Mouse (Mus musculus) lung, embryonic 15.5 days (tissue): Measurements from ENCODE around the gene Mrnip. TPM values are rescaled to one million over a fixed set of nuclear protein-coding genes. Genes with fewer than 3 reads are reported as not detected.

Experiments
- ATAC-seq: fragments of 200-750 bp; cut with Nextera tagmentation; 2 replicates; pipeline ENCODE4 v1.8.0; 2017; ENCODE audit warnings: moderate number of reproducible peaks, borderline replicate concordance; ENCODE audit not compliant: low FRiP score, low TSS enrichment; ENCODE audit errors: extremely low read depth
- H3K27ac ChIP-seq: fragments of 300-500 bp; sonication (generic); 2 replicates; pipeline ENCODE4 v1.5.1; 2015; ENCODE audit warnings: moderate library complexity, mild to moderate bottlenecking, inconsistent platforms
- H3K27me3 ChIP-seq: fragments of 300-500 bp; sonication (generic); 2 replicates; pipeline ENCODE4 v1.6.1; 2015; ENCODE audit warnings: inconsistent platforms
- H3K36me3 ChIP-seq: fragments of 300-500 bp; sonication (generic); 2 replicates; pipeline ENCODE4 v1.6.1; 2015; ENCODE audit warnings: inconsistent platforms
- H3K4me1 ChIP-seq: fragments of 300-500 bp; sonication (generic); 2 replicates; pipeline ENCODE4 v1.6.1; 2015; ENCODE audit warnings: inconsistent platforms
- H3K4me2 ChIP-seq: fragments of 300-500 bp; sonication (generic); 2 replicates; pipeline ENCODE4 v1.6.1; 2015; ENCODE audit warnings: inconsistent platforms, mild to moderate bottlenecking, moderate library complexity
- H3K4me3 ChIP-seq: fragments of 300-500 bp; sonication (generic); 2 replicates; pipeline ENCODE4 v1.5.1; 2015; ENCODE audit warnings: mild to moderate bottlenecking, inconsistent platforms
- H3K9ac ChIP-seq: fragments of 300-500 bp; sonication (generic); 2 replicates; pipeline ENCODE4 v1.6.1; 2015; ENCODE audit warnings: inconsistent platforms
- H3K9me3 ChIP-seq: fragments of 300-500 bp; sonication (generic); 2 replicates; pipeline ENCODE4 v1.6.1; 2016; ENCODE audit warnings: inconsistent platforms
- WGBS: fragments of 180-500 bp; shearing (Covaris S2); methylation state at CpG from one replicate; pipeline ENCODE4 v1.1.7; 2015; 5-methylcytosine and 5-hydroxymethylcytosine counted together
- polyA plus RNA-seq: library from polyadenylated mRNA; unstranded; fragments of >200 nt; fragmentation: Nextera tagmentation; extraction: Ambion mirVana; gene quantifications from 2 replicates; pipeline ENCODE4 v1.2.1, GENCODE M21; 2015

Mrnip gene
- polyA plus RNA-seq, 1 experiment from 2014 or later, result 19.5 TPM

DNA sequence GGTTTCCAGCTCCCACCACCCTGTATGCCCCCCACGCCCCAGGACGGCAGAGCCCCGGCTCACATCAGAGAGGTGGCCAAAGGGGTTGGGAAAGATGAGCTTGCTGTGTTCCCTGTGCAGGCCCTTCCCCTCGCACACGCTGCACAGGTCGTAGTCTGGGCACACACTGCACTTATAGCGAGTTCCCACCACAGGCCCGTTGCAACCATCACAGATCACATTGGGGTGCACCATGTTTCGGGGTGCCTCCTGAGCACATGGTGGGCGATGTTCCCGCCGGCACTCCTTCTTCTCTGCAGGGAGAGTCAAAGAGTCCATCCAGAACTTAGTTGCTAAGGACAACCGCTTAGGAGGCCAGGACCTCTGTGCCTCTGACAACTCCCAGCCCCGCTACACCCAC lies 33.1 kb downstream of the Mrnip start:
- Histone ChIP-seq H3K4me2 (no peak overlapping the region), H3K9me3 (no peaks in the 10 kb centered on the region), H3K4me1 (peaks cover 17% of the 10 kb centered on the region), H3K4me3 (no peak overlapping the region), H3K27me3 (no peaks in the 10 kb centered on the region), H3K36me3 (peaks cover 56% of the 10 kb centered on the region), H3K9ac (no peak overlapping the region), H3K27ac (no peak overlapping the region)
- 96% methylated on average over 14 of the region's 14 CpGs for WGBS
- ATAC-seq, result no peak

DNA sequence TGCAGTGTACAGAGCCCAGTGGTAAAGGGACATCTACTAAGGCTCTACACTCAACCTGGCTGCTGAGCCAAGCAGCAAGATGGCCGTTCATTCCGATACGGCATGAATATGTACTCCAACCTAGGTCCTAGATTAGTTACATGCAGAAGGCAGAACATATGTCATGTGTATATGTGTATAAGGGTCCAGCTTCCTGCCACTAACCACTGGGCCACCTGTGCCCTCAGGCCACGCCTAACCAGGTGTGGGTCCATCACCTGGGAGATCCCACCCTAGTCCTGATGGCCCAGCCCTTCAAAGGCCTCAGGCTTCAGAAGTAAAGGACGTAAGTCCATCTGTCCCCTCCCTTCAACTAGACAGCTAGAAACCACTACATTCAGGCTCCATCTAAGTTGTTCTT lies 33.8 kb downstream of the Mrnip start:
- no peak for ATAC-seq
- Histone ChIP-seq H3K9me3 (no peaks in the 10 kb centered on the region), H3K36me3 (peaks cover 49% of the 10 kb centered on the region), H3K27me3 (no peaks in the 10 kb centered on the region), H3K4me3 (no peak overlapping the region), H3K9ac (no peak overlapping the region), H3K4me1 (peaks cover 19% of the 10 kb centered on the region), H3K27ac (no peak overlapping the region), H3K4me2 (no peak overlapping the region)
- 87% methylated on average over 5 of the region's 5 CpGs for WGBS

DNA sequence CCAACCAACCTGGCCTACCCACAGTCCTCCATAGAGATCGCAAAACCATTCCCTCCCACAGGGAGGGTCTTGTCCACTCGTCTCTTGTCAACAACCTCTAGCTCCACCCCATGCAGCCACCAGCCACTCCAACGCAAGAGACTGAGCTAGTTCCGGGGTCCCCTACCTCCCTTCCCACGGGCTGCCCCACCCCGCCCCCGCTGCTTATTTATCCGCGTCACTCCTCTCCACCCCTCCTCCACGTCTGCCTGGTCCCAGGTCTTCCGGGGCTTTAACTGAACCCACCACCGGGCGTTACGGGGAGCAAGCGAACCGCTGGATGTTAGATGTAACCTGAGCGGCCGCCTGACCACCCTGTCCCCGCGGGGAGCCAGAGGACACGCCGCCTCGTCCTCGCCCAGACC lies 35.9 kb downstream of the Mrnip start:
- Histone ChIP-seq H3K4me1 (peaks cover 22% of the 10 kb centered on the region), H3K27me3 (no peaks in the 10 kb centered on the region), H3K9me3 (no peaks in the 10 kb centered on the region), H3K36me3 (peaks cover 30% of the 10 kb centered on the region), H3K9ac (peak overlapping the region; percentile 93), H3K4me3 (peak overlapping the region; percentile 95), H3K27ac (peak overlapping the region; percentile 97), H3K4me2 (peak overlapping the region; percentile 66)
- WGBS, result under 1% methylated on average over 24 of the region's 24 CpGs
- ATAC-seq, result peak; percentile 94

DNA sequence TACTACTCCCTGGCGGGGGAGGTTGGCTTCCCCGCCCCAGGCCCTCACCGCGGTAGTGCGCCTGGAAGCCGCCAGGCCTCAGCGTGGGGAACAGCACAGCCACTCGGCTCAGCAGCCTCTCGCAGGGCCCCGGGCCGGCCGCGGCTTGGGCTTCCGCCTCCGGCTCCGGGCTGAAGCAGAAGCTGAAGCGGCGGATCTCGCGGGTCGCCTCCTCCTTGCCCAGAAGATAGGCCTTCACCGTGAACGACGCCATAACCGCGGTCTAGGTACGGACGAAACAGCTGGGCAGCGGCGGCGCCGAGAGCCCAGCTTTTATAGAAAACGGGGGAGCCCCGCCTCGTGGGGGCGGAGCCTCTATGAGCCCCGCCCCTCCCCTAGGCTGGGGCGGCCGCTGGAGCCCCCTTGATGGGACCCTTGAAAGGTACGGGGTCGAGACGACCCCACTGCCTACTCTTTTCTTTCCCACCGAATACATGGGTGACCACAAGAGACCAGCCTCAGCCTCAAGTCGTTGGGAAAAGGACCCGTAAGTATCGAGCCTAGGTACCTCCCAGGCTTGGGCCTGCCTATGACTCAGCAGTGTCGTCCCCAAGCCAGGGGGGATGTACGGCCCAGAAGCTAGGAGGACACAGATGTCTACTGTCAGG lies 36.4 kb downstream of the Mrnip start, which contains the start of the genes Sqstm1 and Mgat4b:
Gene Sqstm1, minus strand, starts transcription at position 323 of the 647 bp plus-strand sequence.
Gene Mgat4b, plus strand, starts transcription at position 386 of the 647 bp plus-strand sequence.
- peaks cover 25% of the 10 kb centered on the region for H3K36me3 ChIP-seq
- peak within 1 kb of the TSS; percentile 95 for H3K4me3 ChIP-seq
- peak within 1 kb of the TSS; percentile 93 for H3K9ac ChIP-seq
- ATAC-seq, result peak; percentile 68
- H3K4me1 ChIP-seq, result peaks cover 24% of the 10 kb centered on the region
- H3K9me3 ChIP-seq, result no peaks in the 10 kb centered on the region
- under 1% methylated on average over 48 of the region's 48 CpGs for whole genome bisulfite sequencing
- peak within 1 kb of the TSS; percentile 97 for H3K27ac ChIP-seq
- no peaks in the 10 kb centered on the region for H3K27me3 ChIP-seq
- peak within 1 kb of the TSS; percentile 66 for H3K4me2 ChIP-seq

DNA sequence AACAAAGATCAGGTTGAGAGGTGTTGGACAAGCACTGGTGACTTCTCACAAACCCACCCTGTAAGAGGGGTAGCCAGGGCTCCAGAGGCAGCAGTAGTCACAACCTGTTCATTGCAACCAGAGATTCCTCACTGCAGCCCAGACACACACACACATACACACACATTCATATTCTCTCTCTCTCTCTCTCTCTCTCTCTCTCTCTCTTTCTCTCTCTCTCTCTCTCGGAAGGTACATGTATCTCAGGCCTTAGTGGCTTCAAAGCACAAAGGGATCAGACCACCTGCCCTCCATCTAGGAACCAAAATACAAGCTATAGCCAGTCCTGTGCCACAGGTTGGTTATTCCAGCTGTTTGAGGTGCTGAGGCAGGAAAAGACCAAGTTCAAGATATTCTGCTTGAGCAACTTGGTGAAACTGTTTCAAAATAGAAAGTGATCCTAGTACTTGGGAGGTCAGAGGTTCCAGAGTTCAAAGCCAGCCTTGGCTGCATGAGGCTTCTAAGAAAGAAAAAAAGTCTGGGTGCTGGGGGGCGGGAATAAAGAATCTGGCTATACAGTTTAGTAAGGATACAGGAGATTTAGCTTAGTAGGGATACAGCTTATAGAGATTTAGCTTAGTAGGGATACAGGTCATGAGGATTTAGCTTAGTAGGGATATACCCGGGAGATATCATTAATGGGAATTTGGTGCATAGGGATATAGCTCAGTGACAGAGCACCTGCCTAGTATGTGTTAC lies 37.2 kb downstream of the Mrnip start:
- no peak overlapping the region; the same call in 1 of the 2 replicates for H3K27ac ChIP-seq
- H3K9ac ChIP-seq, result peak overlapping the region; percentile 93
- H3K4me1 ChIP-seq, result peaks cover 33% of the 10 kb centered on the region
- H3K36me3 ChIP-seq, result peaks cover 16% of the 10 kb centered on the region
- ATAC-seq, result no peak
- no peaks in the 10 kb centered on the region for H3K9me3 ChIP-seq
- H3K4me3 ChIP-seq, result peak overlapping the region; percentile 95
- H3K4me2 ChIP-seq, result peak overlapping the region; percentile 66
- 92% methylated on average over 3 of the region's 3 CpGs for WGBS
- no peaks in the 10 kb centered on the region for H3K27me3 ChIP-seq

DNA sequence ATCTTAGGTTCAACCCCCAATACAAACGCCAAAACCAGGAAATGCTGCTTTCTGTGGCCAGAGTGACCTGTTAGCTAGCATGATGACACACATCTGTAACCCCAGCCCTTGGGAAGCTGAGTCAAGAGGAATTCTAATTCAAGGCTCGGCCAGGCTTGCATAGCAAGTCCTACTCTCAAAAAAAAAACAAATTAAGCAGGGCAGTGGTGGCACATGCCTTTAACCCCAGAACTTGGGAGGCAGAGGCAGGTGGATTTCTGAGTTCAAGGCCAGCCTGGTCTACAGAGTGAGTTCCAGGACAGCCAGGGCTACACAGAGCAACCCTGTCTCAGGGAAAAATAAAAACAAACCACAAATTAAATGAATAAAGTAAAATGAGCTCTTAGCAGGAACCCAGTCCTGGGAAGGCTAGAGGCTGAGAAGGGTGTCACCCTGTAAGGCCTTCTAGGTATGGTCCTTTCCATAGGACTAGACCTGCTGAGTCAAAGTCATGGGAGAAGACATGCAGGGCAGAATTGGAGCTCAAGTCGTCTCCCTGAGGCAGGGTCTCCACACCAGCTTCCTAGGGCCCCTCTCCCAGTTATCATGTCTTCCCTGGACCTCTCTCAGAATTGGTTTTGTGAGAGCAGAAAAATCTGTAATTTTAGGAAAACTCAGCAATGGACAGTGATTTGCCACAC lies 38.0 kb downstream of the Mrnip start:
- Histone ChIP-seq H3K9me3 (no peaks in the 10 kb centered on the region), H3K4me3 (no peak overlapping the region), H3K27me3 (no peaks in the 10 kb centered on the region), H3K4me2 (no peak overlapping the region), H3K9ac (no peak overlapping the region), H3K4me1 (peaks cover 37% of the 10 kb centered on the region), H3K27ac (no peak overlapping the region), H3K36me3 (peaks cover 9% of the 10 kb centered on the region)
- ATAC-seq, result no peak
- 64% methylated on average over 3 of the region's 3 CpGs for WGBS

DNA sequence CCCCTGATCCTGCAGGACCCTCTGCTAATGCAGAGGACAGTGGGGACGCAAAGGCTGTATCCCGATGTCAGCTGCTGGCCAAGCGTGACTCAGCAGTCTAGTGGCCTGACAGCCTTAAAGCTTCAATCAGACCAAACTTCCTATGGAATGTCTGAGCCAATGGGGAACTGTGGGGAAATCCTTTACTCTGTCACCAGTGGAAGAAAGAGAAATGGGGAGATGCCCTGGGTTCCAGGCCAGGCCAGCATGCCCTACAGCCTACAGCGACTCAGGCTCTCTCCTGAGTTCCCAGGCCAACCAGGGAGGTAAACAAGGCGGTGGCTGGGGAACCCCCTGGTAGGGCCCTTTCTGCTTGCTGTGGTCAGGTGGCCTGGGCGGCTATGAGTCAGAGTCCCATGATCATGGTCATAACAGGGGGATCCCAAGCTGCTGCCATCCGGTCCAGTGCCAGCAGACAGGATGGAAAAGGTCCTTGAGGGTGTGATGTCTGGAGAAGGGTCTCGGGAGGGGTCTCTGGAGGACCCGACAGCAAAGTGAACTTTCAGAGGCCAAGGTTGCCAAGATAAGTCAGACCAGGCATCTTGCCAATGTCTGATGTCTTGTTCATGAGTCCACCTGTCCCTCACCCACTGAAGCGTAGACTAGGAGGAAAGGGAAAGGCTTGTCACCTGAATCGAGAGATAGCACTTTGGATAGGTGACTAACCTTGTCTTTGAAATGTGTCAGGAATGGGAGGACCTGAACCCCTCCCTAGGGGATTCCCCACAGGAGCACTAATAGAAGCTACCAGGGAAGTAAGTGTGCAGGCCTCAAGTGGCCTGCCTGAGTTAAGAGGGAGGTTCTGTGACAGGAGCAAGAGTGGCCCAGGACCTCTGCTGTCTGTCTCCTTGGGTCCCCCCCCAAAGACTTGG lies 38.9 kb downstream of the Mrnip start:
- Histone ChIP-seq H3K4me3 (no peak overlapping the region), H3K4me2 (no peak overlapping the region), H3K27ac (no peak overlapping the region), H3K9me3 (no peaks in the 10 kb centered on the region), H3K36me3 (0 out of 2 replicates have a peak, but pooled peaks cover under 1% of the 10 kb centered on the region), H3K4me1 (peaks cover 40% of the 10 kb centered on the region), H3K27me3 (no peaks in the 10 kb centered on the region), H3K9ac (no peak overlapping the region)
- WGBS, result 40% methylated on average over 11 of the region's 11 CpGs
- no peak for ATAC-seq

DNA sequence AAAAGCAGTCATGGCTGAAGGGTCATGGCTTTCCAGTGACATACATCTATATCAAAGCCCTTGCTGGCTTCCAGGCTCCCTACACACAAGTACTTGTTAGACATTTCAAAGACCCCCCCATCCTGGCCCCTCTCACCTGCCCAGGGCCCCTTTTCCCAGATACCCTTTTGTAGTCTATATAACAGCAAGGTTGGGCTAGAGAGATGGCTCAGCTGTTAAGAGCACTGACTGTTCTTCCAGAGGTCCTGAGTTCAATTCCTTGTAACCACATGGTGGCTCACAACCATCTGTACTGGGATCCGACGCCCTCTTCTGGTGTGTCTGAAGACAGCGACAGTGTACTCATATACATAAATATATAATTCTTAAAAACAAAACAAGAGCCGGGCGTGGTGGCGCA lies 40.4 kb downstream of the Mrnip start:
- Histone ChIP-seq H3K4me2 (no peak overlapping the region), H3K4me1 (peaks cover 32% of the 10 kb centered on the region), H3K27me3 (no peaks in the 10 kb centered on the region), H3K4me3 (no peak overlapping the region), H3K9ac (no peak overlapping the region), H3K9me3 (no peaks in the 10 kb centered on the region), H3K27ac (no peak overlapping the region), H3K36me3 (no peaks in the 10 kb centered on the region)
- no peak for ATAC-seq
- 86% methylated on average over 6 of the region's 6 CpGs for WGBS

DNA sequence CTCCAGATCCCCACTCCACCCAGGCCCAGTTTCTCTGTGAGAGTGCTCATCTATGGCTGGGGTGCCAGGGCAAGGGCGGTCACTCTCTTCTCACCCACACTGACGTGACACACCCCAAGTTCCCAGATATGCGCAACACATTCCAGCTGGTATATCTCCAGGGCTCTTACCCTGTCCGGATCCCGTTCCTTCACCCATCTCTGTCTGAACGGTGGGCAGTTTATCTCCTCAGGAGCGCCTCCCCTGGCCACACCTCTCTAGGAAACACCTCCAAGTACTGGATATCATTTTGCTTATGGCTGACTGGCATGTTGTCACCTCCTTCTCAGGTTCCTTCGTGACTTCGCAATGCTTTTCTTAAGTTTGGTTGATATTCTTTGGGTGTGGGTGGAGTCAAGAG lies 41.4 kb downstream of the Mrnip start:
- Histone ChIP-seq H3K27ac (no peak overlapping the region), H3K9ac (no peak overlapping the region), H3K9me3 (no peaks in the 10 kb centered on the region), H3K36me3 (no peaks in the 10 kb centered on the region), H3K4me2 (peak overlapping the region; percentile 16; the same call in 1 of the 2 replicates), H3K4me3 (no peak overlapping the region), H3K4me1 (peaks cover 29% of the 10 kb centered on the region), H3K27me3 (no peaks in the 10 kb centered on the region)
- WGBS, result 28% methylated on average over 9 of the region's 9 CpGs
- ATAC-seq, result no peak

DNA sequence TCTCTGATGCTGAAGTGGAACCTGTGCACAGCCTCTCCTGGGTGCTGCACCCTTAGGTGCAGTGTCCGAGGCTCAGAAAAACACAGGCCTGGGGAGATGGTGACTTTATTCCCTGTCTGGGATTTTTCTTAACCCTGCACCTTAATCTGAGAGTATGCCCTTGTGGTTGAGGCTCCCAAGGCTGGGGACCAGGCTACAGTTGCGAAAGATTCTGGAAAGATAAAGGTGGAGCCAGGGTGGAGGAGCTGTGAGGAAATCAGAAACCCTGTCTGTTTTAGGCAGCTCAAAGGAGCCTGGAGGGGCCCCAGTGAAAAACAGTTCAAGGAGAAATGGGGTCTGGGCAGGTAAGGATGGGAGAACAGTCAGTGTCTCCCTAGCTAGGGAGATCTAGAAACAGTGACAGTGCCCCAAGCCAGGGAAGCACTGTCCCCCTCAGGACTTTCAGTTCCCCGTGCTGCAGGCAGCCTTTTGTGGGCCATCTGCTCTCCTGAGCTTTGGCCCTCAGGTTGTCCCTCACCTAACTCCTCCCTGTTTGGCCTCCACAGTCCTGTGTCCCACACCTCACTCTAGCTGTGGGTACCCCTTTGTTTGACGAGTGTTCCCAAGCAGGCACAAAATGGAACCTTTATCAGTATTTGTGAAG lies 42.6 kb downstream of the Mrnip start:
- Histone ChIP-seq H3K4me3 (no peak overlapping the region), H3K4me1 (peaks cover 23% of the 10 kb centered on the region), H3K36me3 (no peaks in the 10 kb centered on the region), H3K4me2 (no peak overlapping the region), H3K27ac (no peak overlapping the region), H3K9ac (no peak overlapping the region), H3K27me3 (no peaks in the 10 kb centered on the region), H3K9me3 (no peaks in the 10 kb centered on the region)
- 77% methylated on average over 4 of the region's 4 CpGs for WGBS
- ATAC-seq, result no peak

DNA sequence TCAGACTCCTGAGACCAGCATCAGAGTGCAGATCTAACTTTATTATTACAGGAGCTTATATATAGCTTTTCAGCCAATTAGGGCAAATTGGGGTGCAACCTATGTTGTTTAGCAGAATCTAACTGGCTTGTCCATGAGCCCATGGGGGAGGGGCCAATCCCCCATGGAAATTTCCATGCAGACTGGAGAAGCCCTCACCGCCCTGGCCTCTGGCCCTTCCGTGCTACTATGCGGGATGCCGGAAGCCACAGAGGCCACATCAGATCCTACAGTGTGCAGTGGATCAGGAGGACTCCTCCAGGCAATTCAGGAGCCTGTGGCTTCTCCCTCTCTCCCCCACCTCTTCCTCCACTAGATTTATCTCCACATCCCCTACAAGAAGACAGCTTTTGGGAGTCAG lies 43.6 kb downstream of the Mrnip start:
- Histone ChIP-seq H3K4me2 (no peak overlapping the region), H3K27me3 (no peaks in the 10 kb centered on the region), H3K9ac (no peak overlapping the region), H3K4me1 (peaks cover 23% of the 10 kb centered on the region), H3K4me3 (no peak overlapping the region), H3K36me3 (no peaks in the 10 kb centered on the region), H3K27ac (no peak overlapping the region), H3K9me3 (no peaks in the 10 kb centered on the region)
- 47% methylated on average over 4 of the region's 4 CpGs for WGBS
- ATAC-seq, result no peak
